14 mouse cellular contexts compared by ENCODE assay signal in genomic region chr12:57543627-57543991, GRCm38 (mm10). TPM values are rescaled to one million over a fixed set of nuclear protein-coding genes. Genes with fewer than 3 reads are reported as not detected.
DNase-seq lines count a peak whose midpoint lies in the region; ATAC-seq and TF ChIP-seq lines count a peak whose summit lies in the region.
"Had no signal": no experiment of that assay in that cellular context is flagged by ENCODE, and none has a peak within 500 bp of the region (broad histone marks: within the 10 kb centered on the region; RNA-seq: fewer than 3 reads in every experiment).

No protein-coding gene starts in this region.

- H3K9ac ChIP-seq in liver, embryonic 16.5 days (ENCODE audit: low read depth, low read length) = no peak overlapping the region

- DNase-seq in heart, embryonic 10.5 days (ENCODE audit: low spot score) = peak; percentile 72
- no peak for DNase-seq in heart, postnatal 10 days
- DNase-seq in retina, embryonic 14.5 days (ENCODE audit: low spot score) = peak; percentile 35
- no peak for DNase-seq in retina, postnatal 1 day
- no peak for DNase-seq in urinary bladder, postnatal 25 days (ENCODE audit: low spot score)
- no peak for DNase-seq in layer of hippocampus, adult 2 months (ENCODE audit: low spot score in 2 of 2)
- no peak for DNase-seq in urinary bladder, adult 18-20 months (ENCODE audit: low spot score in 2 of 2)
- DNase-seq: cerebellum, adult 9-10 months; gastrocnemius, postnatal 25 days; kidney, postnatal 10 days; left cerebral cortex, postnatal 4 days had no signal

- peak overlapping the region; percentile 44; the same call in 1 of the 2 replicates for H3K4me3 ChIP-seq in heart, embryonic 10.5 days
- H3K4me3 ChIP-seq in liver, embryonic 16.5 days (ENCODE audit: low read depth, low read length) = peak overlapping the region; percentile 13
- no peak overlapping the region for H3K4me3 ChIP-seq in layer of hippocampus, adult 2 months

- no peaks in the 10 kb centered on the region for H3K36me3 ChIP-seq in heart, embryonic 10.5 days
- H3K36me3 ChIP-seq in liver, embryonic 16.5 days (ENCODE audit: control insufficient read depth, insufficient read depth) = no peaks in the 10 kb centered on the region

- peaks cover 32% of the 10 kb centered on the region for H3K4me1 ChIP-seq in heart, embryonic 10.5 days
- no peaks in the 10 kb centered on the region; the same call in none of the 2 replicates for H3K4me1 ChIP-seq in liver, embryonic 16.5 days (ENCODE audit: control insufficient read depth, low read depth, low read length)

- peak overlapping the region; percentile 35 for H3K4me2 ChIP-seq in liver, embryonic 16.5 days (ENCODE audit: low read depth, low read length)

- peaks cover 84% of the 10 kb centered on the region for H3K27me3 ChIP-seq in heart, embryonic 10.5 days (ENCODE audit: insufficient read depth, poor library complexity, severe bottlenecking)
- peaks cover 93% of the 10 kb centered on the region for H3K27me3 ChIP-seq in liver, embryonic 16.5 days (ENCODE audit: control insufficient read depth, insufficient read depth, low read depth, low read length)
- H3K27me3 ChIP-seq: CH12.LX had no signal

- under 1% methylated on average over 10 of the region's 10 CpGs for WGBS in heart, embryonic 10.5 days
- WGBS in liver, embryonic 16.5 days (ENCODE audit: insufficient replicate concordance) = 5% methylated on average over 10 of the region's 10 CpGs

- intact Hi-C loops in heart, postnatal 10 days (cut with DNase I) = loop anchor here (10.0 kb wide), 1 partner anchor 1009 kb away; the partner anchor contains the start of gene Nkx2-1

- no peak for ATAC-seq in liver, embryonic 16.5 days (ENCODE audit: low read depth)

- no peak overlapping the region for H3K27ac ChIP-seq in heart, embryonic 10.5 days
- no peak overlapping the region; the same call in 1 of the 2 replicates for H3K27ac ChIP-seq in liver, embryonic 16.5 days (ENCODE audit: low read length)
- no peak overlapping the region for H3K27ac ChIP-seq in layer of hippocampus, adult 2 months

- no peak for TF ChIP-seq CTCF in layer of hippocampus, adult 2 months (conservative IDR thresholded peaks at IDR 0.05)

- H3K9me3 ChIP-seq in heart, embryonic 10.5 days = no peaks in the 10 kb centered on the region
- no peaks in the 10 kb centered on the region for H3K9me3 ChIP-seq in liver, embryonic 16.5 days (replicated peaks; ENCODE audit: control insufficient read depth, low read length)

RNA-seq across cellular contexts. Expression of gene Foxa1, which starts 3.1 kb away (rescaled TPM):
- 0.09 and 0.77 TPM in 2 replicates for polyA plus RNA-seq in heart, embryonic 10.5 days (2016; fragmentation: Nextera tagmentation; extraction: Ambion mirVana)
- not detected for total RNA-seq in heart, postnatal 10 days (2021)
- polyA plus RNA-seq in liver, embryonic 16.5 days (2015; fragmentation: Nextera tagmentation; extraction: Ambion mirVana) = 0.72 and 0.74 TPM in 2 replicates
- not detected for total RNA-seq in layer of hippocampus, adult 2 months (2021)
- total RNA-seq: CH12.LX; gastrocnemius, postnatal 25 days; left cerebral cortex, postnatal 4 days; neutrophil, adult 5-6 weeks had no signal

RNA-seq across cellular contexts. Expression of gene Ttc6, which starts 20.3 kb away (rescaled TPM):
- 0.25 and 0.62 TPM in 2 replicates for polyA plus RNA-seq in heart, embryonic 10.5 days (2016; fragmentation: Nextera tagmentation; extraction: Ambion mirVana)
- total RNA-seq in heart, postnatal 10 days (2021) = not detected
- polyA plus RNA-seq in liver, embryonic 16.5 days (2015; fragmentation: Nextera tagmentation; extraction: Ambion mirVana) = 0.06 and 0.08 TPM in 2 replicates
- total RNA-seq in layer of hippocampus, adult 2 months (2021) = under 1 TPM; 0.22 to 0.23 TPM
- total RNA-seq: CH12.LX; gastrocnemius, postnatal 25 days; neutrophil, adult 5-6 weeks had no signal

Comparison
In these comparisons a context has a peak if more than half of its experiments do, and no peak if none do; other contexts are left out.
1. DNase-seq: peak in heart, embryonic 10.5 days (single experiment) and retina, embryonic 14.5 days (single experiment); none in heart, postnatal 10 days (0 of 2), retina, postnatal 1 day (single experiment), urinary bladder, postnatal 25 days (single experiment), layer of hippocampus, adult 2 months (0 of 2) and urinary bladder, adult 18-20 months (0 of 2).